Mouse (Mus musculus): ENCODE results near the gene Shb. TPM values are rescaled to one million over a fixed set of nuclear protein-coding genes. Genes with fewer than 3 reads are reported as not detected.

Gene Shb
- polyA plus RNA-seq, 1 experiment from 2014 or later, result 7.5 TPM

DNA sequence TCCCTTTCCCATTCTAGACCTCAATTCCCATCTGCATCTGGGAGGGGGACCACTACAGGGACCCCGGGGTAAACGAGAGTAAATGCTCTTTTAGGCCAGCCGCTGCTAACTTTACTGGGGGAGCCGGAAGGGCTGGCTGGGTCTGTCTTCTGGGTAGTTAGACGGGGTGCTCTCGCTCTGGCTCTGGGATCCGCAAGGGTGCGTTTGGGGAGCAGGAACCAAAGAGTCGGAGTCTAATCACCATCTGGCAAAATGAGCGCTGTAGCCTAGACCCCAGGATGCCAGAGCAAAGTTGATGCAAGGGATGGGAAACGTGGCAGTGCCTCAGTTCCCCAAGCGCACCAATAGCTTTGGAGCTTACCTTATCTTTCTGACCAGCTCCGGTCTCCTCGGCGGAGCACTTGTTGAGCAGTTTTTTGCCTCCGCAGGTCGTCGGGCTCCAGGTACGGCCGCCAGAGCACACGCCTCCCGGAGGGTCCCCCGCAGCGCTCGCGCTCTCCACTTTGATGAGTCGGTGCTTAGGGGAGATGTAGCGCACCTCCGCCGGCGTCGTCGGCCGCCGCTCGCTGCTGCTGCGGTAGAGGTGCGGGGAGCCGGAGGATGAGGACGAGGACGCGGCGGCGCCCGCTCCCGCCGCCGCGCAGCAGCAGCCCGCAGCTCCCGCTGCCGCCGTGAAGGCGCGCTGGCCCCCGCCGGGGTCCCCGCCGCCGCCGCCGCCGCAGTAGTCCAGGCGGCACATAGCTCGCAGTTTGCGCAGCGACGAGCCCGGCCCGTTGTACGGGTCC is 2.9 kb downstream of the Shb start:
- no peak overlapping the region for H3K27ac ChIP-seq (ENCODE audit: low read depth, low read length)
- WGBS, result under 1% methylated on average over 60 of the region's 71 CpGs
- ATAC-seq (ENCODE audit: insufficient read depth, low FRiP score, low TSS enrichment), result no peak

DNA sequence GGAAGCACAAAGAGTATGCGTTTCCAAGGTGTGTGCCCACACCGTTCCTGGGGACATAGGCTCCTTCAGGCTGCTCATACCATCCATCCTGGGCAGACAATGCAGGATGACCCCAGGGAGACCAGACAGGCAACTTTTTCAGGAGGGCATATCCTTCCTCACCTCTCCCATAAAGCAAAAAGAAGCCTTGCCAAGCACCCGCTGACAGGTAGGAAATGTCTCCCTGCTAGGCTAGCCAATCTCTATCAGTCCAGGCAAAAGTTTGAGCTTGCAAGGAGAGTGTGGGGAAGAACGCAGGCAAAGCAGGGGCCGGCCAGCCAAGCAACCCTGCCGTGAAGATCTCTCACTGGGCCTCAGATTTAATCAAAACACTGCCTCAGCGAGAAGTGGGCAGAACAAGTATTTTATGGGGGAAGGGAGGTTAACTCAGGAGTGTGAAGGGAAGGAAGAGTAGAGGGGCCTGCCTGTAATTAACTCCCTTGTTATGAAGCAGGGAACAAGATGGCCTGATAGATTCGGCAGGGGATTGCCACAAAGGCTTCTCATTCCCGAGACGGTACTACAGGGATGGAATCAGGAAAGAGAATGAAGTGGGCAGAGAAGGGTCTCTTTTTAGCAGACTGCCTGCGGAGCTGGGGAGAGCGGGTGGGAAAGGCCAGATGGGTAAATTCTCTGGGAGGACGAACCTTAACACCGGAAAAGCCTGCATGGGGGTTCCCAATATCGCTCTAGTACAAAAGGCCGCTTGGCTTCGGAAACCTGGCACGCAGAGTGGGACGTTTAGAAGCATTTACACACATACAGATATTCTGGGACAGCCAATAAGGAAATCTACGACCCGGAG is 3.7 kb downstream of the Shb start:
- ATAC-seq (ENCODE audit: insufficient read depth, low FRiP score, low TSS enrichment) (no peak), DNase-seq (ENCODE audit: low spot score) (no peak)
- peak overlapping the region; percentile 94 for H3K4me2 ChIP-seq (ENCODE audit: low read depth)
- 3% methylated on average over 21 of the region's 21 CpGs for WGBS
- peaks cover 4% of the 10 kb centered on the region; the same call in 1 of the 2 replicates for H3K27me3 ChIP-seq (ENCODE audit: control insufficient read depth, insufficient read depth, low read length)
- H3K36me3 ChIP-seq (ENCODE audit: control insufficient read depth, insufficient read depth, low read length), result no peaks in the 10 kb centered on the region
- H3K9ac ChIP-seq (ENCODE audit: low read length), result peak overlapping the region; percentile 76
- H3K4me1 ChIP-seq (ENCODE audit: control insufficient read depth, insufficient read depth, low read length), result peaks cover 11% of the 10 kb centered on the region
- no peaks in the 10 kb centered on the region for H3K9me3 ChIP-seq (ENCODE audit: control insufficient read depth, low read length)
- H3K4me3 ChIP-seq (ENCODE audit: low read depth, low read length), result peak overlapping the region; percentile 67
- no peak overlapping the region; the same call in 1 of the 2 replicates for H3K27ac ChIP-seq (ENCODE audit: low read depth, low read length)

More for the DNA sequence above, 2.9 kb downstream of the Shb start:
- Histone ChIP-seq H3K4me1 (ENCODE audit: control insufficient read depth, insufficient read depth, low read length) (peaks cover 11% of the 10 kb centered on the region), H3K4me3 (ENCODE audit: low read depth, low read length) (peak overlapping the region; percentile 67), H3K27me3 (ENCODE audit: control insufficient read depth, insufficient read depth, low read length) (peaks cover 4% of the 10 kb centered on the region; the same call in 1 of the 2 replicates), H3K4me2 (ENCODE audit: low read depth) (peak overlapping the region; percentile 94), H3K9ac (ENCODE audit: low read length) (peak overlapping the region; percentile 76), H3K36me3 (ENCODE audit: control insufficient read depth, insufficient read depth, low read length) (no peaks in the 10 kb centered on the region), H3K9me3 (ENCODE audit: control insufficient read depth, low read length) (no peaks in the 10 kb centered on the region)
- DNase-seq (ENCODE audit: low spot score), result no peak

DNA sequence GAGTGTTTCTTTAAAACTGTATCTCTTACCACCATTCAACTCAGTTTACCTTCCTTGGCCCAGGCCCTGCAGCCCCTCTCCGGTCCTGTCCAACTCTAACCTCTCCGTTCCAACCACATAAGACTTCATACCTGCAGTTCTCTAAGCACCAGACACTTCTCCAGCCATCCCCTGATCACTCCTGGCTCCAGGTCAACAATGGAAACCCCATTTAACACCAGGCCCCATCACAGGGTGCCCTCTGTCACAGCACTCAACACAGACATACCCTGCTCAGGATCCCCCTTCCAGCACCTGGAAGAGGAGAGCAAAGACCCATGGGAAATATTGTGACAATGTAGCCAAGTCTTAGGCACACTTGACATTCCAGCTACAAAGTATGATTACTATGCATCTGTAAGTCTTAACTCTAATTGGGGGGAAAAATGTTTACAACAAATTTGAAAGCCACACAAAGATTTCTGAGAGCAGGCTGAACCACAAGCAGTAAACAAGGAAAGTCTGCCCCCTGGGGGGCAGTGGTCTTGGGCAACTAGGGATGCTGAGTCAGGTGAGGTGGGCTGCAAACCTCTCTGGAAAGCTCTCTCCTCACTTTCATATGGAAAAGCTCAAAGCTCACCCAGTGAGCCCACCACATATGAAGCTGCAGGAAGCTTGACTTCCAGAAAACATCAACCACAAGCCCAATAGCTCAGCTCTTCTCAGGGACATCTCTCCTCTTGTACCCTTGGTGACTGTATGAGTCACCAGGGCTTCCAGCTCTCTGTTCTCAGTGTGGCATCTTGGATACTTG is 4.5 kb downstream of the Shb start:
- H3K9ac ChIP-seq (ENCODE audit: low read length), result no peak overlapping the region
- no peak overlapping the region for H3K27ac ChIP-seq (ENCODE audit: low read depth, low read length)
- H3K36me3 ChIP-seq (ENCODE audit: control insufficient read depth, insufficient read depth, low read length), result no peaks in the 10 kb centered on the region
- ATAC-seq (ENCODE audit: insufficient read depth, low FRiP score, low TSS enrichment) (no peak), DNase-seq (ENCODE audit: low spot score) (no peak)
- peaks cover 4% of the 10 kb centered on the region; the same call in 1 of the 2 replicates for H3K27me3 ChIP-seq (ENCODE audit: control insufficient read depth, insufficient read depth, low read length)
- H3K4me1 ChIP-seq (ENCODE audit: control insufficient read depth, insufficient read depth, low read length), result peaks cover 13% of the 10 kb centered on the region
- peak overlapping the region; percentile 94 for H3K4me2 ChIP-seq (ENCODE audit: low read depth)
- no peaks in the 10 kb centered on the region for H3K9me3 ChIP-seq (ENCODE audit: control insufficient read depth, low read length)
- H3K4me3 ChIP-seq (ENCODE audit: low read depth, low read length), result peak overlapping the region; percentile 67
- 96% methylated on average over 2 of the region's 2 CpGs for WGBS

DNA sequence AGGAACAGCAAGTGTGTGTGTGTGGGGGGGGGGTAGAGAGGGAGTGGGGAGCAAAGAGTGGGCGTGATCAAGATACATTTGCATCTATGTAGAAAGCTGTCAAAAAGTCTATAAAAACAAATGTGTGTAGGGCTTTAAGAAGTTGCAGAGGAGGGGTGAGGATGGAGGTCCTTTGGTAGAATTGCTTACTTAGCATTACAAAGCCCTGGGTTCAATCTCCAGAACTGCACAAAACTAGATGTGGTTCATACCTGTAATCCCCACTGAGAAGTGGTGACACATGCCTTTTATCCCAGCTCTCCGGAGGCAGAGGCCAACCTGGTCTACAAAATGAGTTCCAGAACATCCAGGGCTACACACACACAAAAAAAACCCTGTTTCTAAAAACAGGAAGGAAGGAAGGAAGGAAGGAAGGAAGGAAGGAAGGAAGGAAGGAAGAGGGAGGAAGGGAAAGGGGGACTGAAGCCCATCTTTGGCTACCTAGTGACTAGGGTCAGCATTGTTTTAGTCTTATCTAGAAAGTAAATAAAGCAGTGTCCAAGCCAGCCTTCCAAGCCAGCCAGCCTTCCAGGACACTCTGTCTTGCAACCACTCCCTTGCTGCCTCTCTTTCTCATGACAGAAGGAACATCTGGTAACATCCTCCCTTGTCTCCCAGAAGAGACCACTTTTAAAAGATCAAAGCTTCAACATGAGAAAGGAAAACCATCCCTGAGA is 5.3 kb downstream of the Shb start:
- Histone ChIP-seq H3K4me1 (ENCODE audit: control insufficient read depth, insufficient read depth, low read length) (peaks cover 19% of the 10 kb centered on the region), H3K27ac (ENCODE audit: low read depth, low read length) (no peak overlapping the region), H3K4me2 (ENCODE audit: low read depth) (peak overlapping the region; percentile 94), H3K36me3 (ENCODE audit: control insufficient read depth, insufficient read depth, low read length) (no peaks in the 10 kb centered on the region), H3K27me3 (ENCODE audit: control insufficient read depth, insufficient read depth, low read length) (peaks cover 4% of the 10 kb centered on the region; the same call in 1 of the 2 replicates), H3K9ac (ENCODE audit: low read length) (no peak overlapping the region), H3K4me3 (ENCODE audit: low read depth, low read length) (no peak overlapping the region), H3K9me3 (ENCODE audit: control insufficient read depth, low read length) (no peaks in the 10 kb centered on the region)
- DNase-seq (ENCODE audit: low spot score) (no peak), ATAC-seq (ENCODE audit: insufficient read depth, low FRiP score, low TSS enrichment) (no peak)
- 74% methylated on average over 2 of the region's 2 CpGs for WGBS

DNA sequence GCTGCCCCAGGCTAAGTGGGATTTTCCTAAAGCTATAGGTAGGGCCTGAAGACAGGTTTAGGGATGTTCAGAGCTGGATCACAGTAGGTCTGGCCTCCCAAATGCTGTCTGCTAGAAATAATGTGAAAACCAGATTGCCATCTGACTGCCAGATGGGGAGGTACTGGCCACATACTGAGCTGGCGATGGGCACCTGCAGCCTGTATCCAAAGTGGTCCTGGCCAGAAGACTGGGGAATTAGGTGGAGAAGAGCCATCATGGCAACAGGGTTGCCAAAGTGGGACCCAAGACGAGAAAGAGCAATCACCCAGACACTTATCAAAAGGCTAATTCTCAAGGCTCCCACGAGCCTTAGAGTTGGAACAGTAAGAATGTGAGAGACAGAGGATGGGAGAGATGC is 6.1 kb downstream of the Shb start:
- Histone ChIP-seq H3K9ac (ENCODE audit: low read length) (no peak overlapping the region), H3K4me1 (ENCODE audit: control insufficient read depth, insufficient read depth, low read length) (peaks cover 17% of the 10 kb centered on the region), H3K4me3 (ENCODE audit: low read depth, low read length) (no peak overlapping the region), H3K27ac (ENCODE audit: low read depth, low read length) (no peak overlapping the region), H3K9me3 (ENCODE audit: control insufficient read depth, low read length) (no peaks in the 10 kb centered on the region), H3K27me3 (ENCODE audit: control insufficient read depth, insufficient read depth, low read length) (peaks cover 4% of the 10 kb centered on the region; the same call in 1 of the 2 replicates), H3K4me2 (ENCODE audit: low read depth) (no peak overlapping the region), H3K36me3 (ENCODE audit: control insufficient read depth, insufficient read depth, low read length) (no peaks in the 10 kb centered on the region)
- WGBS, result 85% methylated on average over 3 of the region's 3 CpGs
- DNase-seq (ENCODE audit: low spot score) (no peak), ATAC-seq (ENCODE audit: insufficient read depth, low FRiP score, low TSS enrichment) (no peak)

DNA sequence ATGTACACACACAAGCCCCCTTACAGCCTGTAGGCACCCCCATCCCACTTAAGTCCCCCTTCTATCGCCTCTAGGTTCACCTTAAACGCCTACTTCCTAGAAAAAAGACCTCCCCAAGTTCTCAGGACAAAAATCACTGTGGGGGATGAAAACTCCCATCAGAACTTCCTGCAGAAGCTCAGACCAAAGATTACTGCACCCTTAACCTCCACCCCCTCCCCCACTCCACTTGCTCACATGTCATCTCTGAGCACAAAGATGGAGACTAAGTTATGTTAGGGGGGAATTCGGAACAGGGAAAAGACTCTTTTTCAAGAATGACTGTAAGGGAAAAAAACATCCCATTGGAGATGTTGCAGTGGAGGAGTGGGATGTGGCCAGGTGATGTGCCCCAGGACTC is 6.7 kb downstream of the Shb start:
- WGBS, result 88% methylated on average over 3 of the region's 3 CpGs
- no peak overlapping the region for H3K4me2 ChIP-seq (ENCODE audit: low read depth)
- H3K27ac ChIP-seq (ENCODE audit: low read depth, low read length), result no peak overlapping the region
- H3K27me3 ChIP-seq (ENCODE audit: control insufficient read depth, insufficient read depth, low read length), result peaks cover 4% of the 10 kb centered on the region; the same call in 1 of the 2 replicates
- no peak overlapping the region for H3K9ac ChIP-seq (ENCODE audit: low read length)
- no peaks in the 10 kb centered on the region for H3K36me3 ChIP-seq (ENCODE audit: control insufficient read depth, insufficient read depth, low read length)
- ATAC-seq (ENCODE audit: insufficient read depth, low FRiP score, low TSS enrichment) (no peak), DNase-seq (ENCODE audit: low spot score) (no peak)
- H3K4me3 ChIP-seq (ENCODE audit: low read depth, low read length), result no peak overlapping the region
- H3K4me1 ChIP-seq (ENCODE audit: control insufficient read depth, insufficient read depth, low read length), result peaks cover 17% of the 10 kb centered on the region
- no peaks in the 10 kb centered on the region for H3K9me3 ChIP-seq (ENCODE audit: control insufficient read depth, low read length)

DNA sequence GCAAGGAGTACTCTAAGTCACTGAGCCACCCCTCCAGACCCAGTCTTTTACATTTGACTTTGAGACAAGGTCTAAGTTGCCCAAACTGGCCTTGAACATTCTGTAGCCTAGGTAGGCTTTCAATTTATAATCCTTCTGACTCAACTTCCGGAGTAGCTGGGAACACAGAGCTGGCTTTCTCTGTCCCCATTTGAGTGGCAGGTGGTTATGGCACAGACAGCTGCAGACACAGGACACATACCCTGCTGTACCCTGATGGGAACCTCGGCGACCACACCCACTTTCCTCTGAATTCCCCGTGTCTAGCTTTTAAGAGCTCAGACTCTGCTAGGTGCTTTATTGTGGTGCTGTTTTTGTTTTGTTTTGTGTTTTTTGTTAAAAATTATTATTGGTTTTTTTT is 7.7 kb downstream of the Shb start:
- Histone ChIP-seq H3K9ac (ENCODE audit: low read length) (no peak overlapping the region), H3K36me3 (ENCODE audit: control insufficient read depth, insufficient read depth, low read length) (no peaks in the 10 kb centered on the region), H3K9me3 (ENCODE audit: control insufficient read depth, low read length) (no peaks in the 10 kb centered on the region), H3K4me2 (ENCODE audit: low read depth) (no peak overlapping the region), H3K27me3 (ENCODE audit: control insufficient read depth, insufficient read depth, low read length) (peaks cover 4% of the 10 kb centered on the region; the same call in 1 of the 2 replicates), H3K27ac (ENCODE audit: low read depth, low read length) (no peak overlapping the region), H3K4me3 (ENCODE audit: low read depth, low read length) (no peak overlapping the region), H3K4me1 (ENCODE audit: control insufficient read depth, insufficient read depth, low read length) (peaks cover 17% of the 10 kb centered on the region)
- WGBS, result 87% methylated on average over 4 of the region's 4 CpGs
- DNase-seq (ENCODE audit: low spot score), result no peak
- ATAC-seq (ENCODE audit: insufficient read depth, low FRiP score, low TSS enrichment), result no peak

DNA sequence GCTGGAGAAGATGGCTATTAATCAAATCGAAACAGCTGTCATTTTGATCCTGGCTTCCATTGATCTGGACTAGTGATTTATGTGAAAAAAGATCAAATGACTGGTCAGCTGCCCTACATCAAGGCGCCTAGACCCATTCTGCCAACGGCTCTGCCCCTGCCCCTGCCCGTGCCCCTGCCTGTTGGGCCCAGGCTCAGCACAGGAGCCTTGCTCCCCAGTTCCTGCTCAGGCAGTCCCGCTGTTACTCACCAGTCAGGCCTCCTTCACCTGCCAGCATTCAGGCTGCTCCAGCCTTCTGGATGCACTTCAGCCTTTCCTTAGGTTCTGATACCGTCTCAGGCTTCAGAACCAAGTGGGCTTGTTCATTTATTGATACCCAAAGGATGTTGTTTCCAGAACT is 8.9 kb downstream of the Shb start:
- DNase-seq (ENCODE audit: low spot score) (no peak), ATAC-seq (ENCODE audit: insufficient read depth, low FRiP score, low TSS enrichment) (no peak)
- Histone ChIP-seq H3K27me3 (ENCODE audit: control insufficient read depth, insufficient read depth, low read length) (no peaks in the 10 kb centered on the region), H3K4me3 (ENCODE audit: low read depth, low read length) (no peak overlapping the region), H3K4me2 (ENCODE audit: low read depth) (no peak overlapping the region), H3K9me3 (ENCODE audit: control insufficient read depth, low read length) (no peaks in the 10 kb centered on the region), H3K9ac (ENCODE audit: low read length) (no peak overlapping the region), H3K36me3 (ENCODE audit: control insufficient read depth, insufficient read depth, low read length) (no peaks in the 10 kb centered on the region), H3K4me1 (ENCODE audit: control insufficient read depth, insufficient read depth, low read length) (peaks cover 17% of the 10 kb centered on the region), H3K27ac (ENCODE audit: low read depth, low read length) (no peak overlapping the region)
- 76% methylated on average over 6 of the region's 6 CpGs for WGBS
